Mouse (Mus musculus): Measurements from ENCODE around the gene Skida1.

- TF ChIP-seq TAL1 (conservative IDR thresholded peaks at IDR 0.05; ENCODE audit: low read depth, low read length) (no peak), GATA1 (IDR thresholded peaks at IDR 0.05; ENCODE audit: borderline replicate concordance, low read length) (no peak), CTCF (IDR thresholded peaks at IDR 0.05; ENCODE audit: low read depth, low read length) (no peak), POLR2AphosphoS5 (IDR thresholded peaks at IDR 0.05; ENCODE audit: insufficient replicate concordance, low read depth, low read length) (no peak), GATA2 (IDR thresholded peaks at IDR 0.05; ENCODE audit: borderline replicate concordance, low read depth, low read length) (no peak)
These were observed 1.8 kb downstream of the Skida1 start for GRCm38 (mm10) chr2:18046758-18047645.

Data from G1E (cell line).